Comparison of ENCODE assay signal across 9 mouse cellular contexts in the genomic region with DNA sequence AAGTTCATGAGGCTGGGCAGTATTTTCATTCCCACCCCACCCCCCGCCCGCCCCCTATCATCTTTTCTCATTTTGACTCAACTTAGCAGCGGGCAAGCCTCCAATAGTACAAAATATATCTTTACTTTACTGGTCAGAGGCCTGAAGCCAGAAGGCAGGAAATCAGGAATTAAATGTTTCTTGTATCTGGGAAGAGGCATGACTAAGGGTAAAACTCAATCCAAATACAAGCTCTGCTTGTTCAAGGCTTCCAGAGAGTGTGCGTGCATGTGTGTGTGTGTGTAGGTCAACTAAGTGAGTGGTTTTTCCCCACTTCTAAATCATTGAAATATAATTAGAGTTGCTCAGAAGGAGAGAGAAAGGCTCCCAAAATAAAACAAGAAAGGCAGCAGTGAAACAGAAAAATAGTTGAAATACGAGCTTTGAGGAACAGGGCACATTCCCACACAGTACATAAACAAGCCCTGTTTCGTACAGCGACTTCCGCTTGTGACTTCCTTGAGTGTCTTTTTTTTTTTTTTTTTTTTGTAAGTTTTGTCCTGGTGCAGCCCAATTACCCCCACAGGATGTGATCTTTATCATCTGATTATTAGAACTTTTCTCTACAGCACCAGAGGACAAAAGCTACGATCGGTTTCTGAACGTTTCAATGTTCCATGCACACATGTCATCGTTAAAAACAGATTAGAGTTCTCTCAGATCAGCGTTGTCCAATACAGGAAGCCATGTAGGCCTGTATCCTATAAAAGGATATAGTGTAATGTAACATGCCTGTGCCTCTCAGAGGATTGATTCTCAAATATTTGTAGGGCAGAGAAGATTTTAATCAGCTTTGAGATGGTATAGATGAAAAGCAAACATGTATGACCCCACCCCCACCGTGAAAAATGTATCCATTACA.
DNase-seq lines count a peak whose midpoint lies in the region; ATAC-seq and TF ChIP-seq lines count a peak whose summit lies in the region.
"Had no signal": no experiment of that assay in that cellular context is flagged by ENCODE, and none has a peak within 500 bp of the region (broad histone marks: within the 10 kb centered on the region; RNA-seq: fewer than 3 reads in every experiment).

No protein-coding gene starts in this region.

- peak overlapping the region; percentile 92 for H3K27ac ChIP-seq in kidney, adult 2 months (ENCODE audit: insufficient read depth, low read depth, low read length)
- H3K27ac ChIP-seq in hindbrain, embryonic 10.5 days: peak overlapping the region; percentile 66

- TF ChIP-seq CTCF in kidney, adult 2 months (conservative IDR thresholded peaks at IDR 0.05; ENCODE audit: insufficient read depth, insufficient read length, low read depth, low read length): no peak

- WGBS in kidney, adult 2 months: 50% methylated on average over 14 of the region's 14 CpGs
- 74% methylated on average over 14 of the region's 14 CpGs for WGBS in hindbrain, embryonic 10.5 days

- H3K36me3 ChIP-seq in kidney, adult 2 months (ENCODE audit: control insufficient read depth, insufficient read depth, low read length): peaks cover 3% of the 10 kb centered on the region; the same call in 1 of the 2 replicates
- H3K36me3 ChIP-seq in hindbrain, embryonic 10.5 days: peaks cover 28% of the 10 kb centered on the region
- peaks cover 6% of the 10 kb centered on the region for H3K36me3 ChIP-seq in megakaryocyte, embryonic 14.5 days (replicated peaks; ENCODE audit: low read length)

- H3K9me3 ChIP-seq in hindbrain, embryonic 10.5 days: no peaks in the 10 kb centered on the region
- no peaks in the 10 kb centered on the region for H3K9me3 ChIP-seq in megakaryocyte, embryonic 14.5 days

- no peak overlapping the region for H3K4me3 ChIP-seq in kidney, adult 2 months (ENCODE audit: insufficient read depth, low read depth, low read length)
- no peak overlapping the region for H3K4me3 ChIP-seq in hindbrain, embryonic 10.5 days
- peak overlapping the region; percentile 74 for H3K4me3 ChIP-seq in megakaryocyte, embryonic 14.5 days (replicated peaks)

- peaks cover 9% of the 10 kb centered on the region for H3K4me1 ChIP-seq in kidney, adult 2 months (ENCODE audit: control insufficient read depth, insufficient read depth, low read length)
- peaks cover 36% of the 10 kb centered on the region for H3K4me1 ChIP-seq in hindbrain, embryonic 10.5 days (replicated peaks)
- peaks cover 13% of the 10 kb centered on the region for H3K4me1 ChIP-seq in megakaryocyte, embryonic 14.5 days

- ATAC-seq in activated CD4-positive, CD25-positive, alpha-beta regulatory T cell, adult 4 months: peak; percentile 88
- ATAC-seq: Patski had no signal

- no peak for TF ChIP-seq POLR2A in kidney, adult 2 months (IDR thresholded peaks at IDR 0.05; ENCODE audit: low read depth, low read length)

- H3K27me3 ChIP-seq in kidney, adult 2 months (replicated peaks; ENCODE audit: control insufficient read depth, insufficient read depth, low read length): no peaks in the 10 kb centered on the region
- H3K27me3 ChIP-seq in hindbrain, embryonic 10.5 days (ENCODE audit: insufficient read depth, poor library complexity, severe bottlenecking): no peaks in the 10 kb centered on the region
- peaks cover 4% of the 10 kb centered on the region for H3K27me3 ChIP-seq in megakaryocyte, embryonic 14.5 days (replicated peaks)
- H3K27me3 ChIP-seq: Patski had no signal

- peak; percentile 64 for DNase-seq in kidney, adult 2 months
- no peak for DNase-seq in kidney, adult 9 months
- DNase-seq in hindbrain, embryonic 10.5 days (ENCODE audit: low spot score): no peak
- no peak for DNase-seq in cerebellum, postnatal 25 days
- no peak for DNase-seq in right cerebral cortex, postnatal 14 days
- DNase-seq in layer of hippocampus, postnatal 25 days (ENCODE audit: extremely low spot score in 1 of 2, low spot score in 1 of 2): no peak
